Mouse (Mus musculus) cortical plate, adult 2 months (tissue): ENCODE results near the gene Slc20a1.

Experiments
- CTCF ChIP-seq: fragments of 200-500 bp; IDR thresholded peaks from 2 replicates; pipeline ENCODE4 v1.5.1; 2011; ENCODE audit warnings: mild to moderate bottlenecking, control low read depth, low read length; ENCODE audit not compliant: insufficient read depth; ENCODE audit errors: extremely low read depth
- POLR2A ChIP-seq: fragments of 200-500 bp; IDR thresholded peaks from 2 replicates; pipeline ENCODE4 v1.6.1; 2011; ENCODE audit warnings: mild to moderate bottlenecking, low read length, control low read depth; ENCODE audit not compliant: insufficient read depth; ENCODE audit errors: extremely low read depth

DNA sequence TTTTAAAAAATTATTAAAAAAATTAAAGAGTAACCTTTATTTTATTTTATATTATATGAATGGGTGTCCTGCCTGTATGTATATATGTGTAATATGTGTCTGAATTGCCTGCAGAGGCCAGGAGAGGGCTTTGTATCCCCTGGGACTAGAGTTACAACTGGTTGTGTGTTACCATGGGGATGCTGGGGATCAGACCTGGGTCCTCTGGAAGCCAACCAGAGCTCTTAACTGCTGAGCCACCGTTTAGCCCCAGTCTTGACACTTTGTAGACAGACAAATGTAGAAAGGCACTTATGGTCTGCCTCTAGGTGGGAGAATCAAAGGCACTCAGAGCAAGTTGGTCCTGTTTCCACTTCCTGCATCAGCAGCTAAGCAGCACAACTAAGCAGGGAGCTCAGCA is 50.8 kb downstream of the Slc20a1 start:
- TF ChIP-seq CTCF (no peak), POLR2A (no peak)
